Mouse (Mus musculus) heart, postnatal 25 days (tissue): ENCODE results near the gene Sh3gl1. TPM values are rescaled to one million over a fixed set of nuclear protein-coding genes. Genes with fewer than 3 reads are reported as not detected.
A peak's percentile ranks its signal among the peaks of the same experiment; 100 is the strongest.
"Not testable (repeated sequence)": the region's sequence is repeated elsewhere in the genome, so short reads cannot be mapped to it uniquely, and the experiment has no call there.

Source experiments
- DNase-seq: peaks from one replicate; pipeline ENCODE4 v3.0.0; 2022; ENCODE audit warnings: low spot score
- intact Hi-C: fragments of 180-260 bp; cut with DNase I; formaldehyde crosslinking; loops from one replicate; pipeline ENCODE4 v1.15.1; 2025
- total RNA-seq, 2 experiments: library from RNA; stranded (reverse); gene quantifications; 2 replicates each; pipeline ENCODE4 v1.2.3; 2021

Gene Sh3gl1
- 10 to 100 TPM; 17.6 to 19.8 TPM for total RNA-seq

DNA sequence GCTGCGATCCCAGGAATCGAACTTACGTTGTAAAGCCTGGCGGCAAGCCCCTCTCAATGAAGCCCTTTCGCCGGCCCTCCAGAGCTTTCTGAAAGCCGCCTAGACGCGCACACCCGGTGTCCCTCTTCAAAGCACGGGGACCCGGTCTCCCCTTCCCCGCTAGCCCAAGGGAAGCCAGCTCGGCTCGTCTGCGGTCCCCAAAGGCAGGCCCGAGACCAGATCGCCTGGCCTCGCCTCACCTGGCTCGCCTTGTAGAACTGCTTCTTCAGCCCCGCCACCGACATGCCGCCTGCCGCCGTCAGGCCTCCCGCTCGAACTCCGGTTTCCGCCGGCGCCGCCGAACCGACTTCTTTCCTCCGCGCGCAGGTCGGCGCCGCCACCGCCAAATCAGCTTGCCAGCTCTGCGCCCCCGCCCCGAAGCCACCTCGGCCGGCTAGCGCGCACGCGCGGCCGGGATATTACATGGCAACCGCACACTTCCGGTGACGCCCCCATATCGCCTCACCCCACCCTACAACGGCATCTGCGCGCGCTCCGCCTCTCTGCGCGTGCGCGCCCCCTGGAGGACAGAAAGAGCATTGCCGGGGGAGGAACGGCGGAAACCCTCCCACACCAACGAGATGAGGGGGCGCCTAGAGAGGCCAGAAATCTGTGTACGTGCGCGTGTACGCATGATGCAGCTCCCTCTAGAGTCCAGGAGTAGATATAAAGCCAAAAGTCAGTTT is at the start of gene Sh3gl1:
Gene Sh3gl1, minus strand, starts transcription at position 460 of the 725 bp plus-strand sequence.
- intact Hi-C loops, result no loop called here
- peak; percentile 99 for DNase-seq

GRCm38 (mm10) chr17:56080781-56081585 is 44.5 kb upstream of the Sh3gl1 start:
- DNase-seq, result no peak
- intact Hi-C loops, result no loop called here

DNA sequence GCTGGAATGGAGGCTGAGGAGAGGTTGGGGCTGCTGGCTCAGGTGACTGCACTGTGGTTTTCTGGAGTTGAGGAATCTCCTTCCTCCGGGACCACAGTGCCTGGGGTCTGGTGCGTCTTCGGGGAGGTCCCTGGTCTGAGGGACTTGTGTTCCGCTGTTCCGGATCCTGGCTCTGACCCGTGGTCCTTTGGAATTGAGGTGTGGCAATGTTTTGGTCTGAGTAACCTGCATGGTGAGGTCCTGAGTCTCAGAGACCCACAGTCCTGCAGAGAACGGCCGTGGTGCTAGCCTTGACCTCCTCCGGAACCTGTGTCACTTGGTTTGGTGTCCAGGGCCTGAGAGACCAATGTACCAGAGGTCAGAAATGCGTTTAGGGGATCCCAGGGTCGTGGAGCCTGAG is 43.5 kb upstream of the Sh3gl1 start:
- no peak for DNase-seq
- intact Hi-C loops, result no loop called here

GRCm38 (mm10) chr17:56078880-56079795 is 42.7 kb upstream of the Sh3gl1 start, which contains the start of gene Hdgfl2:
Gene Hdgfl2 (plus strand): TSS chr17:56079634.
- intact Hi-C loops, result no loop called here
- peak; percentile 100 for DNase-seq

DNA sequence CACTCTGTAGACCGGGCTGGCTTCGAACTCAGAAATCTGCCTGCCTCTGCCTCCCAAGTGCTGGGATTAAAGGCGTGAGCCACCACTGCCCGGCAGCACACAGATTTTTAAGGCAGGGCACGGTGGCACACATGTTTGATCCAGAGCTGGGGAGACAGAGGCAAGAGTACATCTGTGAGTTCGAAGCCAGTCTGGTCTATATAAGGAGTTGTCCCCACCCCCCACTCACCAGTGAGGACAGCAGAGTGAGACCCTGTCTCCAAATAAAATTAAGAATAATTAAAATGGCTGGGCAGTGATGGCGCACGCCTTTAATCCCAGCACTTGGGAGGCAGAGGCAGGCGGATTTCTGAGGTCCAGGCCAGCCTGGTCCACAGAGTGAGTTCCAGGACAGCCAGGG is 41.9 kb upstream of the Sh3gl1 start:
- intact Hi-C loops, DNase-seq: not testable (repeated sequence)

DNA sequence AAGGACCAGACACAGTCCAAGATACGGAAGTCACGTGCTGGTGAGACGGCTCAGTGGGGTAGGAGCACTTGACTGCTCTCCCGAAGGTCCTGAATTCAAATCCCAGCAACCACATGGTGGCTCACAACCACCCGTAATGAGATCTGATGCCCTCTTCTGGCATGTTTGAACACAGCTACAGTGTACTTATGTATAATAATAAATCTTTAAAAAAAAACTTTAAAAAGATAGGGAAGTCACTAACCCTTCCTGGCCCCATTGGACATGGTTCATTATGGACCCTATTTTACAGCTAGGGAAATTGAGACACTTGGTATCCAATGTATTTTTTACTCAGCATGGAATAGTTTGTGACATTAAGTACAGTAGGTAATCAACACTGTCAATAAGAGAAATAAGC is 41.1 kb upstream of the Sh3gl1 start:
- intact Hi-C loops, result no loop called here
- no peak for DNase-seq

DNA sequence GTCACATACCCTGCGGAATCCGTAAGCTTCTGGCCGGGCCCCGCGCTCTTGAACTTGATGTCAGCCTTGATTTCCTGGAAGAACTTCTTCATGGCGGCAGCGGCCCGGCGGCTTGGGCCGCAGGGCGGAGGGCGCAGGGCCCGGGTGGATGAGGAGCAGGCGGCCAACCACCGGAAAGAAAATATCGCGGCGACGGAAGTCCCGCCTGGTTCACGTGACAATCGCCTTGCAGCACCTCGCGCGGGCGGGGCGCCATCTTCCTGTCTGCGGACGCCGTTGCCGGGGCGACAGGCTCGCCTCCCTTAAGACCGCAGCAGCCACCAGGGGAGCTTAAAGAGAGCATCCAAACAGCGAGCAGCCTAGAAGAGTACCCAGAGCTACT is 38.4 kb upstream of the Sh3gl1 start, which contains the start of gene Ubxn6:
Gene Ubxn6, minus strand, starts transcription at position 202 of the 382 bp plus-strand sequence.
- DNase-seq, result peak; percentile 93
- intact Hi-C loops, result no loop called here

GRCm38 (mm10) chr17:56074097-56074826 is 37.8 kb upstream of the Sh3gl1 start:
- intact Hi-C loops, result no loop called here
- DNase-seq, result peak; percentile 68

DNA sequence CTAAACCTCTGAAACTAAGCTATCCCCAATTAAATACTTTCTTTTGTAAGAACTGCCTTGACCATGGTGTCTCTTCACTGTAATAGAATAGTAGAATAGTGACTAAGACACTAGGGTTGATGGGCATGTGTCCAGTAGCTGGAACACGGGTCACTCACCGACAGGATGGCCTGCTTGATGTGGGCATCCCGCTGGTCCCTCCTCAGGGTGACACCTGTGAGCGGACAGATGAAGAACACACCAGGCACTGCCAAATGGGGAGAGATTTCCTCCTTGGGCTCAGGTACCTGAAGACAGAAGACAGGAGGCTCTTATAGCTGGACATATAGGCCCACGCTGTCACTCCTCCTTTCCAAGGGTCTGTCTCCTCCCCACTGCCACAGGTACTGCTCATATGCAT is 35.8 kb upstream of the Sh3gl1 start:
- no peak for DNase-seq
- intact Hi-C loops, result no loop called here

DNA sequence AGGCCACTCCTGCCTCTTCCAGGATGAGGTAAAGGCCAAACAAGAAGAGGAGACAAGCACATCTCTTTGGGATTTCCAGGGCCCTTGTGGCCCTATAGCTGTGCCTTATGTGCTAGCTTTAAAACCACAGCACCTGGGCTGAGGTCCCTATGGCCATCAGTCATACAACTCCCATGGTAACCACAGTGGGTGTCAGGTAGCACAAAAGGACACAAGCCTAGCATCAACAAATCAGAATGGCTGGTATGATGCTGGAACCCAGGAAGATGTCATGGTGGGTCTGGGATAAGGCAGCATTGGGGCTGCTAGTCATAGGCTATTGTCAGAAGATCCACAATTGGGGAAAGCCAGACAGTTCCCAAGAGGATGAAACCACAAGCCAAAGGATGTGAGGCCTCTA is 34.7 kb upstream of the Sh3gl1 start:
- DNase-seq, result no peak
- intact Hi-C loops, result no loop called here

DNA sequence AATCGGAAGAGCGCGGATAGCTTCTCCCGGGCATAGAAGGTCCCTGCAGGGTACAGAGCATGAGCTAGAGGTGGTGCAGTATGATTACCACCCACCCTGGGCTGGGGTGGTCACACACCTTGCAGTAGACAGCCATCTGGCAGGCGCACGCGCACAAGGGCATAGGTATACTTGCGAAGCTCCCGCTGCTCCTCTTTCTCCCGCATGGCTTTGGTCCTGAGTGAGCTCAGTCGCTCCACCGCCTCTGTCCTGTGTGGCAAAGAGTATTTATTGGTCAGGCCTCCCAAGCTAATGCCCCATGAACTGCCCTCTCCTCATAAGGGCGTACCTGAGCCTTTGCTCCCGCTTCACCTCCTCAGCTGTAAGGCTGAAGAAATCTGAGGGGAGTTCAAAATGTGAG is 32.6 kb upstream of the Sh3gl1 start:
- DNase-seq, result no peak
- intact Hi-C loops, result no loop called here

GRCm38 (mm10) chr17:56066451-56066850 is 30.0 kb upstream of the Sh3gl1 start:
- DNase-seq, result no peak
- intact Hi-C loops, result no loop called here

- DNase-seq, intact Hi-C loops: not testable (repeated sequence)
Observed at GRCm38 (mm10) chr17:56065715-56066114, 29.3 kb upstream of the Sh3gl1 start.

DNA sequence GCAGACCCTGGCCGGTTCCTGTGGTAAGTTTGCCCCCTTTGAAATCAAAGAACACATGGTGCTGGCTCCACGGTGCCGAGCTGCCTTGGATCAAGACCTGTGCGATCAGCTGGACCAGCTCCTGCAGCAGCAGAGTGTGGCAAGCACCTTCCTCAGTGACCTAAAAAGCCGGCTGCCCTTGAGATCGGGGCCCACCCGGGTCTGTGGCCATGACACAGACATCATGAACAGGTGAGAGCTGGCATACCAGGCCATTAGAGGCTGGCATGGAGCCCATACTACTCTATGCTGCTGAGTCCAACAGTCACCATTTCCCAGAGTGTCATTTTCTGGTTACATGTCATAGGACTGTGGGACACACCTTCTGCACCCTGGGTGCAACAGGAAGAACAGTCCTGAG is 25.6 kb upstream of the Sh3gl1 start:
- no peak for DNase-seq
- intact Hi-C loops, result no loop called here

GRCm38 (mm10) chr17:56057381-56058120 is 21.1 kb upstream of the Sh3gl1 start:
- no peak for DNase-seq
- intact Hi-C loops, result no loop called here

DNA sequence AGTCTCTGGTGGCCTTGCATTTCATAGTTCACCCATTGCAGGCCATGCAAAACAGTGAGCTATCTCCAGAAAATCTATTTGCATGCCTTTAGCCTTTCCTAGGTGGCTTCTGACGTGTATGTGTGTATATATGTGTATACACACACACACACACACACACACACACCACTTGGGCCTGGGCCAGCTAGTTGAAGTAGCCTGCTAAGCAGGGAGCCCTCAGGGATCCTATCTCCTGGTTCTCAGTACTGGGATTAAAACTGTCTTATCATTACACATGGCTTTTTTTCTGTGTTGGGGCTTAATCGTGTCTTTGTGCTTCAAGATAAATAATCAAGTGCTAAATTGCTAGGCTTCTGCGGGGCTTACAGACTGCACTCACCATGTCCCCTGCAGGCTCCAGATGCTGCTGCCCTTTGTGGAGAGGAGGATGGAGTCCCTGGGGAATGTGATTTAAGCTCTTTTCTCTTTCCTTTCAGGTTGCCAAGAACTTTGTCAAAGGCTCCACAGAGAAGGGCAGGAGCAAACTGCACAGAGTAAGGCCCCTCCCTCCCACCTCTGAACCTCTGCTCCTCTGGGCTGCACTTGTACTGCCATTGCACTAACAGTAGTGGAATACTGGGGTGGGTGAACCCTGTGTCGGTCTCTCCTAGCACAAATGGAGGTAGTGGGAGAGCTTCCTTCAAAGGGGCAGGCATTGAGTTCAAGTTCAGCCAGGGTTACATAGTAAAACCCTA is 19.7 kb upstream of the Sh3gl1 start:
- intact Hi-C loops, result no loop called here
- no peak for DNase-seq

DNA sequence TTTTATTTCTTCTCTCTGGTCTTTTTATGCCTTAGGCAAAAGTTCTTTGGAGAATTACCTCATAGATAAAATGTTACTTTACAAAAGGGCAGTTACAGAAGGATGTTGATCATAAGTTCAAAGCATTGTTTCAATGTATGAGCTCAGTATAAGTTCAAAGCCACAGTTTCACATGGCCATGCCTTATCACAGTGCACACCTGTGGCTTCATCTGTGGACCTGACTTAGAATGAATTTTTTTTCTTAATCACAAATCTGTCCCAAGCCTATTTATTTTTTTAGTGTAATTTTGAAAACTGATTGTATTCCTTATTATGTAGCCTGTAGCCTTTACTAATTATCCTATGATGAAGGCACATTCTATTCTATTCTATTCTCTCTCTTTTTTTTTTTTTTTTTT is 18.5 kb upstream of the Sh3gl1 start:
- intact Hi-C loops, result no loop called here
- DNase-seq, result no peak

- intact Hi-C loops, result no loop called here
- no peak for DNase-seq
Observed at GRCm38 (mm10) chr17:56051369-56051768, 14.9 kb upstream of the Sh3gl1 start.
